Mouse (Mus musculus) spleen, adult 2 months (tissue): ENCODE measurements around the gene Mdh1b. TPM values are rescaled to one million over a fixed set of nuclear protein-coding genes. Genes with fewer than 3 reads are reported as not detected.
A peak's percentile ranks its signal among the peaks of the same experiment; 100 is the strongest.

Experiments
- DNase-seq, 2 experiments: peaks; one replicate each; pipeline versions ENCODE4 v3.0.0 to v3.0.0-alpha.2; 2012 to 2021; ENCODE audit warnings: low spot score in 2 of 2, low read depth in 1 of 2
- H3K27ac ChIP-seq: fragments of 200-500 bp; 2 replicates; pipeline ENCODE4 v1.5.1; 2012; ENCODE audit warnings: low read length, inconsistent platforms; ENCODE audit not compliant: insufficient read depth
- H3K27me3 ChIP-seq: fragments of 200-500 bp; 2 replicates; pipeline ENCODE4 v1.6.1; 2012; ENCODE audit warnings: mild to moderate bottlenecking, moderate library complexity, low read length, inconsistent platforms; ENCODE audit not compliant: control insufficient read depth, insufficient read depth
- H3K36me3 ChIP-seq: fragments of 200-500 bp; 2 replicates; pipeline ENCODE4 v1.6.1; 2012; ENCODE audit warnings: mild to moderate bottlenecking, low read length, inconsistent platforms; ENCODE audit not compliant: control insufficient read depth, insufficient read depth
- H3K4me1 ChIP-seq: fragments of 200-500 bp; 2 replicates; pipeline ENCODE4 v1.6.1; 2011; ENCODE audit warnings: inconsistent platforms; ENCODE audit not compliant: control insufficient read depth, insufficient read depth, insufficient read length
- H3K4me3 ChIP-seq: fragments of 200-500 bp; 2 replicates; pipeline ENCODE4 v1.5.1; 2011; ENCODE audit warnings: mild to moderate bottlenecking, inconsistent platforms; ENCODE audit not compliant: insufficient read depth, insufficient read length; ENCODE audit errors: extremely low read depth
- CTCF ChIP-seq: fragments of 200-500 bp; IDR thresholded peaks from 2 replicates; pipeline ENCODE4 v1.5.1; 2011; ENCODE audit warnings: mild to moderate bottlenecking, inconsistent platforms; ENCODE audit not compliant: insufficient read depth, insufficient read length, insufficient replicate concordance; ENCODE audit errors: extremely low read depth
- POLR2A ChIP-seq: fragments of 200-500 bp; IDR thresholded peaks from 2 replicates; pipeline ENCODE4 v1.6.1; 2011; ENCODE audit warnings: low read depth, low read length, inconsistent platforms
- WGBS: fragments of 180-500 bp; shearing (Covaris S2); methylation state at CpG from one replicate; pipeline ENCODE4 v1.1.7; 2018; 5-methylcytosine and 5-hydroxymethylcytosine counted together
- polyA plus RNA-seq: library from polyadenylated mRNA; depleted of rRNA; stranded (reverse); fragments of >200 nt; gene quantifications from 2 replicates; pipeline ENCODE4 v1.2.3, GENCODE M21; 2012

Gene Mdh1b
- polyA plus RNA-seq, 1 experiment = not detected

DNA sequence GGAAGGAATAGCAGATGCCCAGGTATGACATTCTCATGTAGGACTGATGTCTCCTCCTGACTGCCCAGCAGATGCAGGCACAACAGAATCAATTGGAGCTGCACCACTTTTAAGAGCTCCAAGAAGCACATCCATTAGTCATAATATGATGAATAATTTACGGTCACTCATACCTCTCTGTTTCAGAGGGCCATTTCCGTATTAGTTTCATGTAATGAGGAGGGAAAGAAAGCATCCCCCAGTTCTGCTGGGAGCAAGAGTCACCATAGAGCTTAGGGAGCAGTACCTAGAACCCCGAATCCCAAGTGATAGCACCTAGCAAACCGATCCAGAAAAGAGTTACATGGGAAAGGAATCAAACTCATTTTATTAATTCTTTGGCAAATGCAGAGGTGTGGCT is 43.3 kb downstream of the Mdh1b start, which contains the start of gene Dytn:
Dytn (minus strand) TSS at position 101 of the 400 bp plus-strand sequence.
- Histone ChIP-seq H3K36me3 (no peaks in the 10 kb centered on the region), H3K4me3 (no peak within 1 kb of the TSS), H3K4me1 (no peaks in the 10 kb centered on the region), H3K27ac (no peak within 1 kb of the TSS), H3K27me3 (no peaks in the 10 kb centered on the region)
- no peak for DNase-seq
- TF ChIP-seq POLR2A = no peak
- TF ChIP-seq CTCF = no peak
- WGBS = 86% methylated on average over 4 of the region's 4 CpGs

DNA sequence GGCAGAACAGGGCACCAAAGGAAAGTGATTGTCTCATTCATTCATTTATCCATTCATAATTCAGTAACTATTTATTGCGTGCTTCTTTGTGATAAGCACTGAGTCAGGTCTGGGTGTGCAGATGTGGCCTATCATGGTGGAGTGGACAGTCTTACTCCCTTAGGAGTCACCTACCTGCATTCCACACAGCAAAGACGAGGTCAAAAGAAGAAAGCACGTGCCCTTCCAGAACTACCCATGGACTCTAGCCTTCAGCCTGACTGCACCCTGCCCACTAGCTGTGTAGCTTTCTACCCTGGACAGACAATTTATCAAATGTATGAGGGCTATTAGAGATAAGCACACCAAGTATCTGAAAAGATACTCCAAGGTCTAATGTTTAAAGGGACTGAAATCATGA is 54.1 kb downstream of the Mdh1b start:
- no peak overlapping the region for H3K27ac ChIP-seq
- H3K4me1 ChIP-seq = no peaks in the 10 kb centered on the region
- no peak for TF ChIP-seq POLR2A
- DNase-seq = no peak
- H3K4me3 ChIP-seq = no peak overlapping the region
- no peaks in the 10 kb centered on the region for H3K36me3 ChIP-seq
- 85% methylated on average over 3 of the region's 3 CpGs for WGBS
- no peaks in the 10 kb centered on the region for H3K27me3 ChIP-seq

DNA sequence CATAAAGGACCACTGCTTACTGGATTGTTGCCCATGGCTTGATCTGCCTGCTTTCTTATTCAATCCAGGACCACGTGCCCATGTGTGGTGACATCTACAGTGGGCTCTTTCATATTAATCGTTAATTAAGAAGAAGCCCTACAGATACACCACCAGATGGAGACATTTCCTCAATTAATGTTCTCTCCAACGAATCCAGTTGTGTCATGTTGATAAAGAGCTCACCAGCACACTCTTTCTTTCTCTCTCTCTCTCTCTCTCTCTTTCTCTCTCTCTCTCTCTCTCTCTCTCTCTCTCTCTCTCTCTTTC is 61.3 kb downstream of the Mdh1b start:
- H3K4me1 ChIP-seq = no peaks in the 10 kb centered on the region
- no peaks in the 10 kb centered on the region for H3K27me3 ChIP-seq
- no peak overlapping the region for H3K27ac ChIP-seq
- peak in 1 of 2 experiments; percentile 8 for DNase-seq
- TF ChIP-seq CTCF (no peak), POLR2A (no peak)
- no peaks in the 10 kb centered on the region for H3K36me3 ChIP-seq
- WGBS = 4% methylated on average over 3 of the region's 3 CpGs
- H3K4me3 ChIP-seq = no peak overlapping the region

DNA sequence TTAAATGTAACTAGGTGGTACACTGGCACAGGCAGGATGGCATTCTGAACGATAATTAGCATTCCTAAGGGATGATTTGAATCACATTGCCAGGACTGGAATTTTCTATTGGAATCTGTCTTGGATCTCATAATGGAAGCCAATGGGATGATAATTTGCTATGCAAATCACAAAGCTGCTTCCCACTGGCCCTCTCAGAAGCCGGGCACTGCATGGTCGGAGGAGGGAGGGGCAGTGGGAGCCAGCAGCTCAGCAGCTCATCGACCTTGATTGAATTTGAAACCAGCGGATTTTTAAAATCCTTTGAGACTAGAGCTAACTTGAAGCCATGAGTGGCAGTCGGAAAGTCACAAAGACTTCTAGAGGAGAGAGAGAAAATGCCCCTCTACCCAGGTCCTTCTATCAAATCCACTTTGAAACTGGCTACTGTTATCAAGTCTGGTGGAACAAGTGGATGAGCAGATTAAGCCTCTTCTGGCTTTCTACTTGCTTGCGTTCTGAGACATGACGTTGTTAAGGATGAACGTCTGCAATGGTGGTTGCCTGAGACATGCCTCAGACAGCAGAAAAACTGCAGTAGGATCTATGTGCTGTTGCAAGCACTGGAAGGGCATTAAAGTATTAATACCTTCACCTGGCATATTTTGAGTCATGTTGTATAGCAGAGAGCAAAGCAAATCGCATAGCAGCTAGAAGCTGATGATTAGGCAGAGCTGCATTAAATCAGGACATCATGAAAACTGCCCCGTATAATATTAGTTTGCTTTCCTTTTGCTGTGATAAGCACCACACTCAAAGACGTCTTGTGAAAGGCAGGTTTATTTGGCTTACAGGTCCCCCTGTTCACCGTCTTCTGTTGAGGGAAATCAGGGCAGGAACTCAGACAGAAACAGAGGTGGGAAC is 61.9 kb downstream of the Mdh1b start:
- H3K27ac ChIP-seq = no peak overlapping the region
- no peaks in the 10 kb centered on the region for H3K27me3 ChIP-seq
- TF ChIP-seq CTCF (no peak), POLR2A (no peak)
- no peak for DNase-seq
- no peak overlapping the region for H3K4me3 ChIP-seq
- no peaks in the 10 kb centered on the region for H3K36me3 ChIP-seq
- H3K4me1 ChIP-seq = no peaks in the 10 kb centered on the region
- 38% methylated on average over 13 of the region's 13 CpGs for WGBS

DNA sequence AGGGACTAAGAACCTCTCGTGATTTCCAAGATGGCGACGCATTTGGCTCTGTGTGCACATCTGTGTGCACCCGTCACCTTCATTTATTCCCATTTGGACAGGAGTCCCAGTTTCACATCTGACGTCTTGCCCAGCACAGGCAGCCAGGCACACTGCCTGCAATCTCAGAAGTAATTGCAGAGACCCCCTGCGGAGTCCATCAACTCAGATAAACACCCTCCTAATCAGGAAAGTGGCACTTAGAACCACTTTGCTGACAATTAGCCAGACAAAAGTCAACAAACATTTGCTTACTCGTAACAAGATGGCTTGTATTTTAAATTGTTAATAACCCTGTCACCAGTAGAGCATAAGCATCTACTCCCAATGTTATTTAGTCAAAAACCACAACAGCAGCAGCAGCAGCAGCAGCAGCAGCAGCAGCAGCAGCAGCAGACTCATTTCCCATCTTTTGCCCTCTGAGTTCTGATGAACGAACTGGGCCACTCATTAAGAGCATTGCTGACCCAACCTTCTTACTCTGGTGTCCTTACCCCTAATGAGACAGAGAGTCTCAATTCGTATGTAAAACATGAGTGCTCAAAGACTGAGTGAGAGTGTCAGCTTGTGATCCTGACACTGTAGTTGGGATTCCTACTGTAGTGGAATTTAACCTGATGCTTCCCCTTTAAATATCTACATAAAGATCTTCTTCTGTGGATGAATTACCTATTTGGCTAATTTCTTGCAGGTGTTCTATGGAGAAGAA is 62.7 kb downstream of the Mdh1b start:
- 58% methylated on average over 9 of the region's 9 CpGs for WGBS
- TF ChIP-seq POLR2A (no peak), CTCF (no peak)

DNA sequence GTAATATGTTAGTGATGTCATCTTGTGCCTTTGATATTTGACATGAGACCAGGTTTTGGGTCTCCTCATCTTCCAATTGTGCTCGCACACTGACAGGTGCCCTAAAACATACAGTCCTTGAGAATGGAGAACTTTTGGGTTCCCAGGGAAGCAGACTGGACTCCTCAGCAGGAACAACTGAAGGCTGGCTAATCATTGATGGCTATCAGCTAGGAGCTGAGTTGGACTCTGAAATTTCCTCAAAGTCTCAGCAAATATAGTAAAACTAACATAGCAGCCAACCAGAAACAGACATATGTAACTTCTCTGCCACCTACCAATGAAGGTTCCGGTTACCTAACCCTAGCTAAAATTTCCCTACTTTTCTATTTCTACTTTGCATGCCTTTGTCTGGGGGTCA is 64.0 kb downstream of the Mdh1b start:
- TF ChIP-seq CTCF (no peak), POLR2A (no peak)
- 93% methylated on average over 2 of the region's 2 CpGs for WGBS

More for the DNA sequence above, 62.7 kb downstream of the Mdh1b start:
- Histone ChIP-seq H3K36me3 (no peaks in the 10 kb centered on the region), H3K4me3 (no peak overlapping the region), H3K27me3 (no peaks in the 10 kb centered on the region), H3K4me1 (no peaks in the 10 kb centered on the region), H3K27ac (no peak overlapping the region)
- DNase-seq = no peak

DNA sequence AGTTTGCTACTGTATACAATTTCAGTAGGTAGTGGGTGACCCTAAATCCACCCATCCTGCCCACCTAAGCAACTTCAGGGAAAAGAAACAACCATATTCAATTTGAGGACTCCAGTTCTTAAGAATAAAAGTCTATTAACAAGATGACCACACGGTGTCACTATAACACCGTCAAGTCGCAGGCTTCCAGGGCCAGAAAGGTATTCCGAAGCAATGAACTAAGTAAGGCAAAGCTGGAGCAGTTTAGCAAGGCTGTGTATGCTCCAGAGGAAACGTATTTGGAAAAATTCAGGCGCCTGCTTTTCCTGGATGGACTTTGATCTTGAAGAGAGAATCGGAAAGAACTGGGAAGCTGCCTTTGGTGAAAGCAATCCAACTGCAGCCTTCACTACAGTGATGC is 70.5 kb downstream of the Mdh1b start:
- DNase-seq = peak; percentile 7 to 14
- no peak for TF ChIP-seq POLR2A
- TF ChIP-seq CTCF = peak; percentile 50; the same call in 1 of the 2 replicates
- Histone ChIP-seq H3K36me3 (no peaks in the 10 kb centered on the region), H3K4me1 (no peaks in the 10 kb centered on the region), H3K27ac (no peak overlapping the region), H3K27me3 (no peaks in the 10 kb centered on the region), H3K4me3 (no peak overlapping the region)
- WGBS = 5% methylated on average over 7 of the region's 7 CpGs

More for the DNA sequence above, 64.0 kb downstream of the Mdh1b start:
- no peaks in the 10 kb centered on the region for H3K4me1 ChIP-seq
- H3K4me3 ChIP-seq = no peak overlapping the region
- no peak overlapping the region for H3K27ac ChIP-seq
- no peak for DNase-seq
- no peaks in the 10 kb centered on the region for H3K36me3 ChIP-seq
- H3K27me3 ChIP-seq = no peaks in the 10 kb centered on the region
